Mouse (Mus musculus): ENCODE results near the gene Snapc3. TPM values are rescaled to one million over a fixed set of nuclear protein-coding genes. Genes with fewer than 3 reads are reported as not detected.

Gene Snapc3
- polyA plus RNA-seq, 1 experiment from 2014 or later = 17.7 TPM

- Histone ChIP-seq H3K36me3 (peaks cover 69% of the 10 kb centered on the region), H3K9me3 (replicated peaks) (no peaks in the 10 kb centered on the region), H3K27ac (no peak overlapping the region), H3K4me2 (no peak overlapping the region), H3K9ac (no peak overlapping the region), H3K4me3 (no peak overlapping the region), H3K27me3 (replicated peaks) (no peaks in the 10 kb centered on the region), H3K4me1 (peaks cover 14% of the 10 kb centered on the region)
- WGBS (ENCODE audit: insufficient replicate concordance) = 82% methylated on average over 6 of the region's 6 CpGs
- no peak for ATAC-seq
Measured at GRCm38 (mm10) chr4:83423641-83424040, 6.1 kb downstream of the Snapc3 start.

- WGBS (ENCODE audit: insufficient replicate concordance) = 80% methylated on average over 4 of the region's 4 CpGs
- ATAC-seq = no peak
- no peak overlapping the region for H3K9ac ChIP-seq
Measured at GRCm38 (mm10) chr4:83425119-83425518, 7.6 kb downstream of the Snapc3 start.

GRCm38 (mm10) chr4:83427141-83427540, 9.6 kb downstream of the Snapc3 start:
- Histone ChIP-seq H3K4me1 (no peaks in the 10 kb centered on the region), H3K9ac (no peak overlapping the region), H3K27me3 (replicated peaks) (no peaks in the 10 kb centered on the region), H3K36me3 (peaks cover 84% of the 10 kb centered on the region), H3K4me2 (no peak overlapping the region), H3K27ac (no peak overlapping the region), H3K4me3 (no peak overlapping the region), H3K9me3 (replicated peaks) (no peaks in the 10 kb centered on the region)
- WGBS (ENCODE audit: insufficient replicate concordance) = 86% methylated on average over 7 of the region's 7 CpGs
- no peak for ATAC-seq

More at GRCm38 (mm10) chr4:83425119-83425518, 7.6 kb downstream of the Snapc3 start:
- H3K36me3 ChIP-seq = peaks cover 77% of the 10 kb centered on the region
- no peaks in the 10 kb centered on the region for H3K27me3 ChIP-seq (replicated peaks)
- no peak overlapping the region for H3K27ac ChIP-seq
- H3K4me2 ChIP-seq = no peak overlapping the region
- no peaks in the 10 kb centered on the region for H3K9me3 ChIP-seq (replicated peaks)
- 0 out of 2 replicates have a peak, but pooled peaks cover 7% of the 10 kb centered on the region for H3K4me1 ChIP-seq
- no peak overlapping the region for H3K4me3 ChIP-seq

GRCm38 (mm10) chr4:83427696-83428095, 10.2 kb downstream of the Snapc3 start:
- ATAC-seq = no peak
- Histone ChIP-seq H3K9ac (no peak overlapping the region), H3K9me3 (replicated peaks) (no peaks in the 10 kb centered on the region), H3K4me3 (no peak overlapping the region), H3K36me3 (peaks cover 88% of the 10 kb centered on the region), H3K27ac (no peak overlapping the region), H3K4me2 (no peak overlapping the region), H3K27me3 (replicated peaks) (no peaks in the 10 kb centered on the region), H3K4me1 (no peaks in the 10 kb centered on the region)
- WGBS (ENCODE audit: insufficient replicate concordance) = 89% methylated on average over 8 of the region's 8 CpGs

- Histone ChIP-seq H3K9ac (no peak overlapping the region), H3K4me3 (no peak overlapping the region), H3K9me3 (replicated peaks) (no peaks in the 10 kb centered on the region), H3K36me3 (peaks cover 87% of the 10 kb centered on the region), H3K4me1 (no peaks in the 10 kb centered on the region), H3K27me3 (replicated peaks) (no peaks in the 10 kb centered on the region), H3K4me2 (no peak overlapping the region), H3K27ac (no peak overlapping the region)
- 83% methylated on average over 4 of the region's 4 CpGs for WGBS (ENCODE audit: insufficient replicate concordance)
- ATAC-seq = no peak
Measured at GRCm38 (mm10) chr4:83428845-83429244, 11.3 kb downstream of the Snapc3 start.

- no peaks in the 10 kb centered on the region for H3K27me3 ChIP-seq (replicated peaks)
- H3K9me3 ChIP-seq (replicated peaks) = no peaks in the 10 kb centered on the region
- 86% methylated on average over 7 of the region's 7 CpGs for WGBS (ENCODE audit: insufficient replicate concordance)
- H3K9ac ChIP-seq = no peak overlapping the region
- no peak overlapping the region for H3K27ac ChIP-seq
- H3K4me2 ChIP-seq = no peak overlapping the region
- no peak overlapping the region for H3K4me3 ChIP-seq
- peaks cover 91% of the 10 kb centered on the region for H3K36me3 ChIP-seq
- no peaks in the 10 kb centered on the region for H3K4me1 ChIP-seq
- ATAC-seq = no peak
Measured at GRCm38 (mm10) chr4:83431950-83432349, 14.4 kb downstream of the Snapc3 start.

- Histone ChIP-seq H3K9ac (no peak overlapping the region), H3K27me3 (replicated peaks) (no peaks in the 10 kb centered on the region), H3K36me3 (peaks cover 89% of the 10 kb centered on the region), H3K4me3 (no peak overlapping the region), H3K27ac (no peak overlapping the region), H3K9me3 (replicated peaks) (no peaks in the 10 kb centered on the region), H3K4me1 (no peaks in the 10 kb centered on the region), H3K4me2 (no peak overlapping the region)
- no peak for ATAC-seq
- 79% methylated on average over 6 of the region's 6 CpGs for WGBS (ENCODE audit: insufficient replicate concordance)
Measured at GRCm38 (mm10) chr4:83432901-83433300, 15.4 kb downstream of the Snapc3 start.

- H3K4me2 ChIP-seq = no peak overlapping the region
- no peak for ATAC-seq
- 86% methylated on average over 8 of the region's 8 CpGs for WGBS (ENCODE audit: insufficient replicate concordance)
- no peak overlapping the region for H3K9ac ChIP-seq
- H3K4me3 ChIP-seq = no peak overlapping the region
- no peaks in the 10 kb centered on the region for H3K27me3 ChIP-seq (replicated peaks)
- H3K9me3 ChIP-seq (replicated peaks) = no peaks in the 10 kb centered on the region
- H3K4me1 ChIP-seq = peaks cover 7% of the 10 kb centered on the region
- peaks cover 94% of the 10 kb centered on the region for H3K36me3 ChIP-seq
- no peak overlapping the region for H3K27ac ChIP-seq
Measured at GRCm38 (mm10) chr4:83436375-83436774, 18.9 kb downstream of the Snapc3 start.

- no peak for ATAC-seq
- H3K27me3 ChIP-seq (replicated peaks) = no peaks in the 10 kb centered on the region
- no peaks in the 10 kb centered on the region for H3K9me3 ChIP-seq (replicated peaks)
- no peak overlapping the region for H3K9ac ChIP-seq
- no peak overlapping the region for H3K4me3 ChIP-seq
- H3K27ac ChIP-seq = no peak overlapping the region
- peaks cover 7% of the 10 kb centered on the region for H3K4me1 ChIP-seq
- H3K4me2 ChIP-seq = no peak overlapping the region
- peaks cover 89% of the 10 kb centered on the region for H3K36me3 ChIP-seq
Measured at GRCm38 (mm10) chr4:83438116-83438515, 20.6 kb downstream of the Snapc3 start.

GRCm38 (mm10) chr4:83439045-83439444, 21.5 kb downstream of the Snapc3 start:
- WGBS (ENCODE audit: insufficient replicate concordance) = 45% methylated on average over 5 of the region's 5 CpGs
- Histone ChIP-seq H3K4me3 (no peak overlapping the region), H3K27ac (no peak overlapping the region), H3K27me3 (replicated peaks) (no peaks in the 10 kb centered on the region), H3K9me3 (replicated peaks) (no peaks in the 10 kb centered on the region), H3K4me2 (no peak overlapping the region), H3K4me1 (peaks cover 7% of the 10 kb centered on the region), H3K9ac (no peak overlapping the region), H3K36me3 (peaks cover 81% of the 10 kb centered on the region)
- no peak for ATAC-seq

GRCm38 (mm10) chr4:83441050-83441449, 23.5 kb downstream of the Snapc3 start:
- no peak overlapping the region for H3K27ac ChIP-seq
- H3K4me2 ChIP-seq = no peak overlapping the region
- H3K27me3 ChIP-seq (replicated peaks) = no peaks in the 10 kb centered on the region
- no peaks in the 10 kb centered on the region for H3K9me3 ChIP-seq (replicated peaks)
- H3K4me1 ChIP-seq = peaks cover 7% of the 10 kb centered on the region
- WGBS (ENCODE audit: insufficient replicate concordance) = 79% methylated on average over 4 of the region's 4 CpGs
- peaks cover 61% of the 10 kb centered on the region for H3K36me3 ChIP-seq
- ATAC-seq = no peak
- H3K4me3 ChIP-seq = no peak overlapping the region
- H3K9ac ChIP-seq = no peak overlapping the region

GRCm38 (mm10) chr4:83450785-83451184, 33.3 kb downstream of the Snapc3 start:
- Histone ChIP-seq H3K4me3 (no peak overlapping the region), H3K9me3 (replicated peaks) (no peaks in the 10 kb centered on the region), H3K4me2 (no peak overlapping the region), H3K27me3 (replicated peaks) (no peaks in the 10 kb centered on the region), H3K36me3 (peaks cover 63% of the 10 kb centered on the region), H3K9ac (no peak overlapping the region), H3K27ac (no peak overlapping the region), H3K4me1 (no peaks in the 10 kb centered on the region)
- WGBS (ENCODE audit: insufficient replicate concordance) = 86% methylated on average over 4 of the region's 4 CpGs
- ATAC-seq = no peak

- H3K27me3 ChIP-seq (replicated peaks) = no peaks in the 10 kb centered on the region
- no peak overlapping the region for H3K27ac ChIP-seq
- ATAC-seq = no peak
- no peaks in the 10 kb centered on the region for H3K9me3 ChIP-seq (replicated peaks)
- no peak overlapping the region for H3K9ac ChIP-seq
- no peak overlapping the region for H3K4me3 ChIP-seq
- no peak overlapping the region for H3K4me2 ChIP-seq
- 89% methylated on average over 5 of the region's 5 CpGs for WGBS (ENCODE audit: insufficient replicate concordance)
- H3K4me1 ChIP-seq = no peaks in the 10 kb centered on the region
- peaks cover 89% of the 10 kb centered on the region for H3K36me3 ChIP-seq
Measured at GRCm38 (mm10) chr4:83460106-83460505, 42.6 kb downstream of the Snapc3 start.

All from liver, embryonic 12.5 days (tissue).